Mouse (Mus musculus) neural tube, embryonic 13.5 days (tissue): ENCODE data around the gene Abi1. TPM values are rescaled to one million over a fixed set of nuclear protein-coding genes. Genes with fewer than 3 reads are reported as not detected.

Experiments
- polyA plus RNA-seq: library from polyadenylated mRNA; unstranded; fragments of >200 nt; fragmentation: Nextera tagmentation; extraction: Ambion mirVana; gene quantifications from 2 replicates; pipeline ENCODE4 v1.2.1, GENCODE M21; 2015

The Abi1 gene
- polyA plus RNA-seq, 1 experiment from 2014 or later = 53.8 TPM

Other genes with a start within 250 kb of the Abi1 start
- gene Pdss1, start 144.7 kb downstream of the Abi1 start, polyA plus RNA-seq = 25.3 and 25.8 TPM in 2 replicates
- gene Acbd5, start 27.9 kb upstream of the Abi1 start, polyA plus RNA-seq = 78.0 and 81.1 TPM in 2 replicates
- gene Mastl, start 115.8 kb upstream of the Abi1 start, polyA plus RNA-seq = 2.2 and 2.6 TPM in 2 replicates
- gene Yme1l1, start 116.1 kb upstream of the Abi1 start, polyA plus RNA-seq = 66.7 and 76.3 TPM in 2 replicates
- gene 4931423N10Rik, start 167.2 kb upstream of the Abi1 start, polyA plus RNA-seq = not detected in 2 replicates